Mouse (Mus musculus) kidney, adult 2 months (tissue): ENCODE results near the gene Myrf.

ENCODE experiments used
- CTCF ChIP-seq: fragments of 200-500 bp; conservative IDR thresholded peaks from 2 replicates; pipeline ENCODE4 v1.5.1; 2011; ENCODE audit warnings: low read depth, mild to moderate bottlenecking, control low read depth, low read length, moderate library complexity, mixed read lengths; ENCODE audit not compliant: insufficient read depth, insufficient read length
- POLR2A ChIP-seq: fragments of 200-500 bp; IDR thresholded peaks from one replicate; pipeline ENCODE4 v1.6.1; 2011; ENCODE audit warnings: low read depth, low read length, control low read depth

GRCm38 (mm10) chr19:10185876-10186275 lies 54.7 kb downstream of the Myrf start:
- TF ChIP-seq CTCF = no peak
- TF ChIP-seq POLR2A = no peak
